Mouse (Mus musculus) kidney, postnatal 0 days (tissue): Measurements from ENCODE around the gene Klhdc10. TPM values are rescaled to one million over a fixed set of nuclear protein-coding genes. Genes with fewer than 3 reads are reported as not detected.

Experiments
- ATAC-seq: fragments of 200-750 bp; cut with Nextera tagmentation; replicated peaks from 2 replicates; pipeline ENCODE4 v1.8.0; 2017; ENCODE audit warnings: low read depth, moderate number of reproducible peaks, moderate TSS enrichment, moderate library complexity; ENCODE audit not compliant: low FRiP score
- DNase-seq: peaks from one replicate; pipeline ENCODE4 v3.0.0-alpha.2; 2016; ENCODE audit warnings: low spot score
- H3K27ac ChIP-seq: fragments of 300-500 bp; sonication (generic); 2 replicates; pipeline ENCODE4 v1.5.1; 2014; ENCODE audit warnings: mild to moderate bottlenecking
- H3K27me3 ChIP-seq: fragments of 300-500 bp; sonication (generic); 2 replicates; pipeline ENCODE4 v1.6.1; 2014; ENCODE audit warnings: low read length, mixed read lengths; ENCODE audit not compliant: insufficient read depth
- H3K36me3 ChIP-seq: fragments of 300-500 bp; sonication (generic); 2 replicates; pipeline ENCODE4 v1.6.1; 2014; ENCODE audit warnings: low read length, mixed read lengths; ENCODE audit not compliant: insufficient read depth
- H3K4me1 ChIP-seq: fragments of 300-500 bp; sonication (generic); replicated peaks from 2 replicates; pipeline ENCODE4 v1.6.1; 2014; ENCODE audit warnings: antibody characterized with exemption, low read length, mixed read lengths; ENCODE audit not compliant: insufficient read depth
- H3K4me2 ChIP-seq: fragments of 300-500 bp; sonication (generic); 2 replicates; pipeline ENCODE4 v1.6.1; 2014; ENCODE audit warnings: mild to moderate bottlenecking, low read length, moderate library complexity, mixed read lengths
- H3K4me3 ChIP-seq: fragments of 300-500 bp; sonication (generic); replicated peaks from 2 replicates; pipeline ENCODE4 v1.5.1; 2014; ENCODE audit warnings: low read depth, low read length
- H3K9ac ChIP-seq: fragments of 300-500 bp; sonication (generic); 2 replicates; pipeline ENCODE4 v1.6.1; 2014; ENCODE audit warnings: low read depth, low read length
- H3K9me3 ChIP-seq: fragments of 300-500 bp; sonication (generic); replicated peaks from 2 replicates; pipeline ENCODE4 v1.6.1; 2016; ENCODE audit warnings: low read length, inconsistent platforms, mixed read lengths
- CTCF ChIP-seq: IDR thresholded peaks from 2 replicates; pipeline ENCODE4 v1.5.1; 2016; ENCODE audit warnings: antibody characterized with exemption, low read depth, mild to moderate bottlenecking, moderate library complexity
- WGBS: fragments of 180-500 bp; shearing (Covaris S2); extraction: QIAGEN DNeasy Blood & Tissue Kit; methylation state at CpG from one replicate; pipeline ENCODE4 v1.1.7; 2014; 5-methylcytosine and 5-hydroxymethylcytosine counted together
- polyA plus RNA-seq: library from polyadenylated mRNA; unstranded; fragments of >200 nt; fragmentation: Nextera tagmentation; extraction: Ambion mirVana; gene quantifications from 2 replicates; pipeline ENCODE4 v1.2.1, GENCODE M21; 2015

Klhdc10 gene
- polyA plus RNA-seq, 1 experiment from 2014 or later: 18.2 TPM

GRCm38 (mm10) chr6:30400146-30400545, 1.5 kb upstream of the Klhdc10 start:
- H3K9me3 ChIP-seq: no peaks in the 10 kb centered on the region
- no peaks in the 10 kb centered on the region for H3K4me1 ChIP-seq
- ATAC-seq (no peak), DNase-seq (no peak)
- no peaks in the 10 kb centered on the region for H3K36me3 ChIP-seq
- H3K4me3 ChIP-seq: no peak overlapping the region
- no peak overlapping the region for H3K9ac ChIP-seq
- TF ChIP-seq CTCF: no peak
- H3K27me3 ChIP-seq: no peaks in the 10 kb centered on the region
- no peak overlapping the region for H3K27ac ChIP-seq
- H3K4me2 ChIP-seq: no peak overlapping the region
- 78% methylated on average over 5 of the region's 5 CpGs for WGBS

GRCm38 (mm10) chr6:30400716-30401115, 952 bp upstream of the Klhdc10 start:
- H3K27ac ChIP-seq: peak overlapping the region; percentile 93
- DNase-seq (peak; percentile 76), ATAC-seq (no peak)
- TF ChIP-seq CTCF: no peak
- no peaks in the 10 kb centered on the region for H3K9me3 ChIP-seq
- WGBS: 3% methylated on average over 7 of the region's 7 CpGs
- peak overlapping the region; percentile 59 for H3K4me2 ChIP-seq
- peak overlapping the region; percentile 100 for H3K4me3 ChIP-seq
- no peaks in the 10 kb centered on the region for H3K36me3 ChIP-seq
- peak overlapping the region; percentile 56; the same call in 1 of the 2 replicates for H3K9ac ChIP-seq
- H3K4me1 ChIP-seq: no peaks in the 10 kb centered on the region
- no peaks in the 10 kb centered on the region for H3K27me3 ChIP-seq

GRCm38 (mm10) chr6:30402091-30402491, 423 bp downstream of the Klhdc10 start:
- Histone ChIP-seq H3K4me2 (peak overlapping the region; percentile 59), H3K9me3 (no peaks in the 10 kb centered on the region), H3K4me1 (no peaks in the 10 kb centered on the region), H3K36me3 (no peaks in the 10 kb centered on the region), H3K9ac (peak overlapping the region; percentile 95), H3K27me3 (no peaks in the 10 kb centered on the region), H3K27ac (peak overlapping the region; percentile 93), H3K4me3 (peak overlapping the region; percentile 100)
- DNase-seq (peak; percentile 64), ATAC-seq (peak; percentile 34)
- WGBS: under 1% methylated on average over 29 of the region's 29 CpGs
- no peak for TF ChIP-seq CTCF

GRCm38 (mm10) chr6:30403465-30403864, 1.8 kb downstream of the Klhdc10 start:
- Histone ChIP-seq H3K4me2 (peak overlapping the region; percentile 51), H3K27ac (no peak overlapping the region), H3K36me3 (no peaks in the 10 kb centered on the region), H3K4me1 (no peaks in the 10 kb centered on the region), H3K9ac (no peak overlapping the region), H3K27me3 (no peaks in the 10 kb centered on the region), H3K4me3 (0 out of 2 replicates have a peak overlapping the region, but pooled peaks have one; percentile 18), H3K9me3 (no peaks in the 10 kb centered on the region)
- peak; percentile 99 for TF ChIP-seq CTCF
- WGBS: 16% methylated on average over 4 of the region's 4 CpGs
- ATAC-seq: no peak
- DNase-seq: peak; percentile 96

GRCm38 (mm10) chr6:30404671-30405070, 3.0 kb downstream of the Klhdc10 start:
- H3K27me3 ChIP-seq: no peaks in the 10 kb centered on the region
- ATAC-seq: no peak
- no peak overlapping the region for H3K27ac ChIP-seq
- no peaks in the 10 kb centered on the region for H3K36me3 ChIP-seq
- DNase-seq: no peak
- WGBS: 56% methylated on average over 5 of the region's 5 CpGs
- no peak overlapping the region for H3K9ac ChIP-seq
- H3K4me1 ChIP-seq: no peaks in the 10 kb centered on the region
- no peak for TF ChIP-seq CTCF
- H3K4me3 ChIP-seq: no peak overlapping the region
- no peak overlapping the region for H3K4me2 ChIP-seq
- H3K9me3 ChIP-seq: no peaks in the 10 kb centered on the region

- Histone ChIP-seq H3K27ac (no peak overlapping the region), H3K9me3 (no peaks in the 10 kb centered on the region), H3K4me2 (no peak overlapping the region), H3K36me3 (no peaks in the 10 kb centered on the region), H3K9ac (no peak overlapping the region), H3K4me3 (no peak overlapping the region), H3K27me3 (no peaks in the 10 kb centered on the region), H3K4me1 (no peaks in the 10 kb centered on the region)
- ATAC-seq (no peak), DNase-seq (no peak)
- WGBS: 90% methylated on average over 4 of the region's 4 CpGs
- no peak for TF ChIP-seq CTCF
Observed at GRCm38 (mm10) chr6:30408276-30408675, 6.6 kb downstream of the Klhdc10 start.
